Mouse (Mus musculus): ENCODE data around the gene Lap3.

Gene Lap3

GRCm38 (mm10) chr5:45494093-45494755 is 1.1 kb downstream of the Lap3 start:
- in situ Hi-C loops (cut with MboI, MseI): loop anchor here (5.0 to 25.0 kb wide), 2 partner anchors 42 to 368 kb away; partner anchors contain the start of genes Clrn2, Lcorl and Qdpr

GRCm38 (mm10) chr5:45495429-45495975 is 2.3 kb downstream of the Lap3 start:
- in situ Hi-C loops (cut with MboI, MseI): loop anchor here (25.0 kb wide), 1 partner anchor 367 kb away; the partner anchor contains the start of gene Lcorl

- in situ Hi-C loops (cut with MboI, MseI): loop anchor here (25.0 kb wide), 1 partner anchor 366 kb away; the partner anchor contains the start of gene Lcorl
Measured at GRCm38 (mm10) chr5:45496042-45496441, 2.9 kb downstream of the Lap3 start.

GRCm38 (mm10) chr5:45496479-45496878 is 3.3 kb downstream of the Lap3 start:
- in situ Hi-C loops (cut with MboI, MseI): loop anchor here (25.0 kb wide), 1 partner anchor 366 kb away; the partner anchor contains the start of gene Lcorl

GRCm38 (mm10) chr5:45496930-45497550 is 3.9 kb downstream of the Lap3 start:
- in situ Hi-C loops (cut with MboI, MseI): loop anchor here (25.0 kb wide), 1 partner anchor 365 kb away; the partner anchor contains the start of gene Lcorl

- in situ Hi-C loops (cut with MboI, MseI): loop anchor here (25.0 kb wide), 1 partner anchor 365 kb away; the partner anchor contains the start of gene Lcorl
Measured at GRCm38 (mm10) chr5:45497564-45497963, 4.4 kb downstream of the Lap3 start.

GRCm38 (mm10) chr5:45510071-45510470 is 16.9 kb downstream of the Lap3 start:
- in situ Hi-C loops (cut with MboI, MseI): no loop called here

GRCm38 (mm10) chr5:45512908-45513307 is 19.7 kb downstream of the Lap3 start:
- in situ Hi-C loops (cut with MboI, MseI): no loop called here

- in situ Hi-C loops (cut with MboI, MseI): no loop called here
Measured at GRCm38 (mm10) chr5:45513511-45513910, 20.3 kb downstream of the Lap3 start.

- in situ Hi-C loops (cut with MboI, MseI): no loop called here
Measured at GRCm38 (mm10) chr5:45514599-45514998, 21.4 kb downstream of the Lap3 start.

GRCm38 (mm10) chr5:45515151-45515743 is 22.1 kb downstream of the Lap3 start:
- in situ Hi-C loops (cut with MboI, MseI): no loop called here

GRCm38 (mm10) chr5:45519960-45520808 is 27.0 kb downstream of the Lap3 start, which contains the start of gene Med28:
Gene Med28, plus strand, starts transcription at chr5:45520229.
- in situ Hi-C loops (cut with MboI, MseI): no loop called here

- in situ Hi-C loops (cut with MboI, MseI): no loop called here
Measured at GRCm38 (mm10) chr5:45520809-45521110, 27.6 kb downstream of the Lap3 start.

- in situ Hi-C loops (cut with MboI, MseI): no loop called here
Measured at GRCm38 (mm10) chr5:45521601-45522000, 28.4 kb downstream of the Lap3 start.

- in situ Hi-C loops (cut with MboI, MseI): no loop called here
Measured at GRCm38 (mm10) chr5:45525101-45525500, 31.9 kb downstream of the Lap3 start.

- in situ Hi-C loops (cut with MboI, MseI): no loop called here
Measured at GRCm38 (mm10) chr5:45526338-45526737, 33.2 kb downstream of the Lap3 start.

GRCm38 (mm10) chr5:45529696-45530095 is 36.5 kb downstream of the Lap3 start:
- in situ Hi-C loops (cut with MboI, MseI): no loop called here

GRCm38 (mm10) chr5:45534319-45535098 is 41.3 kb downstream of the Lap3 start:
- in situ Hi-C loops (cut with MboI, MseI): loop anchor here (5.0 kb wide), 1 partner anchor 133 kb away; the partner anchor contains the start of gene Ncapg

- in situ Hi-C loops (cut with MboI, MseI): loop anchor here (5.0 kb wide), 1 partner anchor 132 kb away; the partner anchor contains the start of gene Ncapg
Measured at GRCm38 (mm10) chr5:45535177-45535576, 42.0 kb downstream of the Lap3 start.

GRCm38 (mm10) chr5:45539502-45539901 is 46.3 kb downstream of the Lap3 start:
- in situ Hi-C loops (cut with MboI, MseI): loop anchor here (5.0 kb wide), 1 partner anchor 128 kb away; the partner anchor contains the start of gene Ncapg
